Mouse (Mus musculus) adrenal gland, postnatal 10 days (tissue): ENCODE measurements at regions not wholly inside any gene's neighbourhood (a gene's known extent, or its start where the extent isn't known, plus 50 kb on each side); places are given as distances from the start of the nearest gene placed in this dataset.
A peak's percentile ranks its signal among the peaks of the same experiment; 100 is the strongest.

ENCODE experiments used
- DNase-seq: peaks from one replicate; pipeline ENCODE4 v3.0.0; 2021; ENCODE audit warnings: mixed read lengths

DNA sequence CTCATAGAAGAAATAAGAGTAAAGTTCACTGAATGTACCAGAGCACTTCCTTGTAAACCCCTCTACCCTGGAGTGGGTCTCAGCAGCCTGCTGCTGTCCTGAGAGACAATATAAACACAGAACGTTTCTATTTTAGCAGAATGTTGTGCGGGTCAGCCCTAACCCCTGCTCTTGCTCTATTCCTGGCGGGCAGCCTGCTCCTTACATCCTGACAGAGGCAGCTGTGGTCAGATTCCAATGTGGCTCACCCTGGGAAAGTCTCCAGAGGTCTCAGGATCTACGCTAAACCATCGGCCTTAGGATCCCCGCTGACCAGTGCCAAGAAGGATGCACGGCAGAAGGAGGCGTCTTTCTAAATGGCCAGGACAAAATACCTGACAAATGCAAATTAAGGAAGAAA, 84.8 kb upstream of the Mgmt start:
- DNase-seq = no peak

- peak; percentile 27 for DNase-seq
Measured at GRCm38 (mm10) chr7:136813691-136814325, 80.6 kb upstream of the Mgmt start.

DNA sequence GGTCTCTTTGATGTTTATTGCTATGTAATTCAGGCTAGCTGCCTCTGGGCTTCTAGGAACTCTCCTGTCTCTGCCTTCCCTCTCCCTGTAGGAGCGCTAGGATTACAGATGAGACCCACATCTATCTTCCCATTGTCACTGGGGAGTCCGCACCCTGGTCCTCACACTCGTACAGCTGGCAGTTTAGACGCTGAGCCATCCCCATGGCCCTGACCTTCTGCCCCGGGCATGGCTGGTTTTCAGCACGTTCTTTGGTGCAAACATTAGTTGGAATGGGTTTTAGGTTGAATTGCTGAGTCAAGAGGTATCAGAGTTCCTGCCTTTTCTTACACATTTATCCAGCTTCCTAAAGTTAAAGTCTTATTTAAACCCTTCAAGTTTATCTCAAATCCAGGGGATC, 79.7 kb upstream of the Mgmt start:
- peak; percentile 52 for DNase-seq

DNA sequence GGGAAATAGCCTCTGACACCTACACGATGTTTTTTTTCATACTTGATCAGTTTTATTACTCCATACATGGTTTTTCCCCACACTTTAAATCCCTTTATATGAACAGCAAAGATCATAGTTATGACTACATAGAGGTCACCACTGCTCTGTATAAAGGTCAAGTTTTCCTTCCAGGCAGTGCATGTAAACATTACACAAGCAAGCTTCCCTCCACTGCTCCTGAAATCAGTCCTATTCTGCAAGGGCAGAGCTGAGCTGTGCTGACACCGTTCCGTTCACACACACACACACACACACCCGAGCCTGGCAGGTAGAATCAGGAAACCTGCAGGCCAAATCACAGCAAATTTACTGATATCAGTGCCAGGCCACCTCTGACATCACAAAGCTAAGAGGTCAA, 74.1 kb upstream of the Mgmt start:
- DNase-seq = no peak

GRCm38 (mm10) chr7:136825647-136826046, 68.8 kb upstream of the Mgmt start:
- no peak for DNase-seq

DNA sequence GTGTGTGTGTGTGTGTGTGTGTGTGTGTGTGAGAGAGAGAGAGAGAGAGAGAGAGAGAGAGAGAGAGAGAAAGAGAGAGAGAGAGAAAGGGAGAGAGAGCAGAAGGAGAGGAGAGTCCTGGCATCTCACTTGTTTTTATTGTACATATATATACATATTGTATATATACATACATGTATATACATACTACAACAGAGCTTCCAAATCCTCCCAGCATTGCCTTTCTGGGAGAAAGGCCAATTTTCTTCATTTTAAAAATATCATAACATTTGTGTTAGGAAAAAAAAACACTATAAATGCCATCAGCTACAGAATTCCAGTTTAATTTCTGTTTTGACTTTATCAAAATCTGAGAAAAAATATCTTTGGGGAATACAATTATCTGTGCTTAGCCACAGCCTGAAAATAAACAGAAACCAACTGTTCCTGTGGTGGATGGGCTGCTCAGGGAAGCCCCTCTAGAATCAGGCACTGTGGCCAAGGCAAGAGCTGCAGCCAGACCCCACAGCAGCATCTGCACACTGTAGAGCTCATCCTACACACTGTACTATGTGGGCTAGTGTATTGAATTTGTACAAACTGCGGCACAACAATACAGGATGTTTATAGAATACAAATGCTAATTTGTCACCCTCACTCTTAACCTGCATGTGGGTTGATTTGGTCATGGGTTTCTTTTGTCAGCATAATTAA, 64.6 kb upstream of the Mgmt start:
- no peak for DNase-seq

GRCm38 (mm10) chr7:136832419-136832818, 62.0 kb upstream of the Mgmt start:
- DNase-seq = no peak

DNA sequence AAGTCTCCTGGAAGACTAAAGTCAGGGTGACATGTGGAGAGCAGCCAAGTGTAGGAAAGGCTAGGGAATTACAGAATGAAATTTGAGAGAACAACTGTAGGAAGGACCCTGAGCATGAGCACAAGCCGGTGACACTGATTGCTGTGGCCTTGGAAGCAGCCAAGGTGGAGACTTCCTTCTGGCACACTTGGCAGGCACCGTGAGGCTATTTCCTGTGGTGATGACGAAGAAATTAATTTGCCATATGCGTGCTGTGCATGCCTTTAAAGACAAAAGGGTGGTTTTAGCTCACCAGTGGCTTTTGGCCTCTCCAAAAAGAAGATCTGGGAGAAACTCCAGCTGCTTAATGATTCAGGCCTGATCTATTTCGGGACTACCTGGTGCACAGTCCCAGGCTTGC, 55.4 kb upstream of the Mgmt start:
- DNase-seq = peak; percentile 43

GRCm38 (mm10) chr7:136840224-136840623, 54.2 kb upstream of the Mgmt start:
- DNase-seq = no peak

- DNase-seq = no peak
Measured at GRCm38 (mm10) chr7:136842751-136843150, 51.7 kb upstream of the Mgmt start.

DNA sequence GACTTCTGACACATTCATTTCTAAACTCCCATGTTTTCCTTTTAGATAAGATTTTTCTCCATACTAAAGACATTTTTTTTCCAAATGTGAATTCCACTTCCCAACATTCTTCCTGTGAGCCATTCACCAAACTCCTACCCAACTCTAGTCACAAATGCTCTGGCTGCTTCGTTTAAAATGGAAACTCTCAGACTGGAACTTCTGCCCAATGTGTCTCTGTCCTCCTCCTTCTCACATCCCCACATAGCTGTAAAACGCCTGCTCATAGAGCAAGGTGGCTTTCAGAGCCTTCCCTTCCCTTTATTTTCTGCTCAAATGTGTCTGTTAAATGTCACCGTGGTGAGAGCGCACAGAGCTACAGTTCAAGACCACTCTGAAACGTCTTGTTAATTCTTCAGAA, 50.1 kb upstream of the Mgmt start:
- no peak for DNase-seq
